Mouse (Mus musculus): ENCODE measurements at regions not wholly inside any gene's neighbourhood (a gene's known extent, or its start where the extent isn't known, plus 50 kb on each side); places are given as distances from the start of the nearest gene placed in this dataset.

- no peak overlapping the region for H3K4me2 ChIP-seq
- H3K4me1 ChIP-seq, result peaks cover 3% of the 10 kb centered on the region; the same call in 1 of the 2 replicates
- H3K27ac ChIP-seq, result no peak overlapping the region
- no peaks in the 10 kb centered on the region for H3K36me3 ChIP-seq
- no peak overlapping the region for H3K4me3 ChIP-seq
- no peak overlapping the region for H3K9ac ChIP-seq
- H3K9me3 ChIP-seq, result no peaks in the 10 kb centered on the region
- ATAC-seq (ENCODE audit: borderline replicate concordance, extremely low read depth, low FRiP score, low TSS enrichment), result no peak
- WGBS, result 70% methylated on average over 1 of the region's 1 CpGs
- H3K27me3 ChIP-seq, result no peaks in the 10 kb centered on the region
Observed at GRCm38 (mm10) chr3:119503471-119503972, 280.7 kb downstream of the Ptbp2 start.

GRCm38 (mm10) chr3:119498711-119499110 is 285.6 kb downstream of the Ptbp2 start:
- H3K27me3 ChIP-seq, result no peaks in the 10 kb centered on the region
- peak overlapping the region; percentile 15; the same call in 1 of the 2 replicates for H3K4me3 ChIP-seq
- peak overlapping the region; percentile 47 for H3K4me2 ChIP-seq

GRCm38 (mm10) chr3:119497880-119498279 is 286.4 kb downstream of the Ptbp2 start:
- Histone ChIP-seq H3K27me3 (no peaks in the 10 kb centered on the region), H3K4me1 (peaks cover 7% of the 10 kb centered on the region; the same call in 1 of the 2 replicates), H3K4me3 (no peak overlapping the region), H3K4me2 (no peak overlapping the region), H3K36me3 (no peaks in the 10 kb centered on the region), H3K9me3 (no peaks in the 10 kb centered on the region), H3K9ac (no peak overlapping the region), H3K27ac (no peak overlapping the region)
- WGBS, result 65% methylated on average over 7 of the region's 7 CpGs
- ATAC-seq (ENCODE audit: borderline replicate concordance, extremely low read depth, low FRiP score, low TSS enrichment), result no peak

More at GRCm38 (mm10) chr3:119498711-119499110, 285.6 kb downstream of the Ptbp2 start:
- Histone ChIP-seq H3K9me3 (no peaks in the 10 kb centered on the region), H3K36me3 (no peaks in the 10 kb centered on the region), H3K4me1 (peaks cover 7% of the 10 kb centered on the region; the same call in 1 of the 2 replicates), H3K27ac (no peak overlapping the region), H3K9ac (no peak overlapping the region)
- peak; percentile 79; the same call in 1 of the 2 replicates for ATAC-seq (ENCODE audit: borderline replicate concordance, extremely low read depth, low FRiP score, low TSS enrichment)
- 43% methylated on average over 20 of the region's 20 CpGs for WGBS

- no peak overlapping the region for H3K27ac ChIP-seq
- no peak for ATAC-seq (ENCODE audit: borderline replicate concordance, extremely low read depth, low FRiP score, low TSS enrichment)
- WGBS, result 86% methylated on average over 5 of the region's 5 CpGs
- H3K36me3 ChIP-seq, result no peaks in the 10 kb centered on the region
- H3K4me1 ChIP-seq, result peaks cover 7% of the 10 kb centered on the region; the same call in 1 of the 2 replicates
- no peak overlapping the region for H3K4me2 ChIP-seq
- H3K9me3 ChIP-seq, result no peaks in the 10 kb centered on the region
- H3K27me3 ChIP-seq, result no peaks in the 10 kb centered on the region
- no peak overlapping the region for H3K4me3 ChIP-seq
- H3K9ac ChIP-seq, result no peak overlapping the region
Observed at GRCm38 (mm10) chr3:119494580-119494979, 289.7 kb downstream of the Ptbp2 start.

- Histone ChIP-seq H3K4me1 (no peaks in the 10 kb centered on the region), H3K27ac (no peak overlapping the region), H3K9ac (no peak overlapping the region), H3K27me3 (no peaks in the 10 kb centered on the region), H3K36me3 (no peaks in the 10 kb centered on the region), H3K4me2 (no peak overlapping the region), H3K9me3 (no peaks in the 10 kb centered on the region), H3K4me3 (no peak overlapping the region)
- no peak for ATAC-seq (ENCODE audit: borderline replicate concordance, extremely low read depth, low FRiP score, low TSS enrichment)
- 76% methylated on average over 1 of the region's 1 CpGs for WGBS
Observed at GRCm38 (mm10) chr3:119492627-119493026, 291.6 kb downstream of the Ptbp2 start.

- Histone ChIP-seq H3K27ac (no peak overlapping the region), H3K4me3 (no peak overlapping the region), H3K4me1 (no peaks in the 10 kb centered on the region), H3K4me2 (no peak overlapping the region), H3K9ac (no peak overlapping the region), H3K9me3 (no peaks in the 10 kb centered on the region), H3K36me3 (no peaks in the 10 kb centered on the region), H3K27me3 (no peaks in the 10 kb centered on the region)
- no peak for ATAC-seq (ENCODE audit: borderline replicate concordance, extremely low read depth, low FRiP score, low TSS enrichment)
Observed at GRCm38 (mm10) chr3:119489336-119489735, 294.9 kb downstream of the Ptbp2 start.
